Mouse (Mus musculus) spleen, adult 2 months (tissue): ENCODE results near the gene Map2k6. TPM values are rescaled to one million over a fixed set of nuclear protein-coding genes. Genes with fewer than 3 reads are reported as not detected.
A peak's percentile ranks its signal among the peaks of the same experiment; 100 is the strongest.

Experiments
- DNase-seq, 2 experiments: peaks; one replicate each; pipeline versions ENCODE4 v3.0.0 to v3.0.0-alpha.2; 2012 to 2021; ENCODE audit warnings: low spot score in 2 of 2, low read depth in 1 of 2
- H3K27ac ChIP-seq: fragments of 200-500 bp; 2 replicates; pipeline ENCODE4 v1.5.1; 2012; ENCODE audit warnings: low read length, inconsistent platforms; ENCODE audit not compliant: insufficient read depth
- H3K27me3 ChIP-seq: fragments of 200-500 bp; 2 replicates; pipeline ENCODE4 v1.6.1; 2012; ENCODE audit warnings: mild to moderate bottlenecking, moderate library complexity, low read length, inconsistent platforms; ENCODE audit not compliant: control insufficient read depth, insufficient read depth
- H3K36me3 ChIP-seq: fragments of 200-500 bp; 2 replicates; pipeline ENCODE4 v1.6.1; 2012; ENCODE audit warnings: mild to moderate bottlenecking, low read length, inconsistent platforms; ENCODE audit not compliant: control insufficient read depth, insufficient read depth
- H3K4me1 ChIP-seq: fragments of 200-500 bp; 2 replicates; pipeline ENCODE4 v1.6.1; 2011; ENCODE audit warnings: inconsistent platforms; ENCODE audit not compliant: control insufficient read depth, insufficient read depth, insufficient read length
- H3K4me3 ChIP-seq: fragments of 200-500 bp; 2 replicates; pipeline ENCODE4 v1.5.1; 2011; ENCODE audit warnings: mild to moderate bottlenecking, inconsistent platforms; ENCODE audit not compliant: insufficient read depth, insufficient read length; ENCODE audit errors: extremely low read depth
- CTCF ChIP-seq: fragments of 200-500 bp; IDR thresholded peaks from 2 replicates; pipeline ENCODE4 v1.5.1; 2011; ENCODE audit warnings: mild to moderate bottlenecking, inconsistent platforms; ENCODE audit not compliant: insufficient read depth, insufficient read length, insufficient replicate concordance; ENCODE audit errors: extremely low read depth
- POLR2A ChIP-seq: fragments of 200-500 bp; IDR thresholded peaks from 2 replicates; pipeline ENCODE4 v1.6.1; 2011; ENCODE audit warnings: low read depth, low read length, inconsistent platforms
- WGBS: fragments of 180-500 bp; shearing (Covaris S2); methylation state at CpG from one replicate; pipeline ENCODE4 v1.1.7; 2018; 5-methylcytosine and 5-hydroxymethylcytosine counted together
- polyA plus RNA-seq: library from polyadenylated mRNA; depleted of rRNA; stranded (reverse); fragments of >200 nt; gene quantifications from 2 replicates; pipeline ENCODE4 v1.2.3, GENCODE M21; 2012

Gene Map2k6
- polyA plus RNA-seq, 1 experiment: 2.1 TPM

DNA sequence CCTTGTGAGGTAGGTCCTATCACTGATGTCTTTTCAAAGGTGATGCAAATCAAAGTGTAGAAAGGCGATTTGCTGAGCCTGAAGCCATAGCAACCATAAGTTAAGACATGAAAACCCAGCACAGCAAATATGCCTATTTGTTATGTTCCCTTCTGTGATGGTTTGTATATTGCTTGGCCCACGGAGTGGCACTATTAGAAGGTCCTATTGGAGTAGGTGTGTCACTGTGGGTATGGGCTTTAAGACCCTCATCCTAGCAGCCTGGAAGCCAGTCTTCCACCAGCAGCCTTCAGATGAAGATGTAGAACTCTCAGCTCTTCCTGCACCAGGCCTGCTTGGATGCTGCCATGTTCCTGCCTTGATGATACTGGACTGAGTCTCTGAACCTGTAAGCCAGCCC lies 13.4 kb upstream of the Map2k6 start:
- WGBS: 91% methylated on average over 2 of the region's 2 CpGs
- no peak overlapping the region for H3K4me3 ChIP-seq
- no peak for DNase-seq
- H3K4me1 ChIP-seq: no peaks in the 10 kb centered on the region
- H3K27me3 ChIP-seq: no peaks in the 10 kb centered on the region
- H3K36me3 ChIP-seq: no peaks in the 10 kb centered on the region
- no peak overlapping the region for H3K27ac ChIP-seq
- TF ChIP-seq CTCF (no peak), POLR2A (no peak)

DNA sequence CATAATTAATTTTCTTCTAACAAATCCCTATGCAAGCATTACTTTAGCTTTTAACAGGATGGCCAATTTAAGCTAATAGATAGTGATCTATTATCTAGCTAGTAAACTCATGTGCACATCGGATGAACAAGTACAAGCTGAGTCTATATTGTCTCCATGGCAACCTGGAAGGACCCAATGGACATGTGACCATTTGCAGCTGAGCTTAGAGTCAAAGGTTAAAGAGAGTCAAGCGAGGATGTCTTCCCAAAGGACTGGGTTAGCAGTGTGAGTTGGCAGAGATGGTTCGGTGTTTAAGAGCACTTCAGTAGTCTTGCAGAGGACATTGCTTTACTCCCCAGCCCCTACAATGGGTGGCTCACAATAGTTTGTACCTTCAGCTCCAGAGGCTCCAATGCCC lies 6.2 kb upstream of the Map2k6 start:
- TF ChIP-seq CTCF: no peak
- TF ChIP-seq POLR2A: no peak
- no peaks in the 10 kb centered on the region for H3K4me1 ChIP-seq
- H3K4me3 ChIP-seq: no peak overlapping the region
- H3K27me3 ChIP-seq: no peaks in the 10 kb centered on the region
- 90% methylated on average over 3 of the region's 3 CpGs for WGBS
- no peak for DNase-seq
- no peaks in the 10 kb centered on the region for H3K36me3 ChIP-seq
- H3K27ac ChIP-seq: no peak overlapping the region

DNA sequence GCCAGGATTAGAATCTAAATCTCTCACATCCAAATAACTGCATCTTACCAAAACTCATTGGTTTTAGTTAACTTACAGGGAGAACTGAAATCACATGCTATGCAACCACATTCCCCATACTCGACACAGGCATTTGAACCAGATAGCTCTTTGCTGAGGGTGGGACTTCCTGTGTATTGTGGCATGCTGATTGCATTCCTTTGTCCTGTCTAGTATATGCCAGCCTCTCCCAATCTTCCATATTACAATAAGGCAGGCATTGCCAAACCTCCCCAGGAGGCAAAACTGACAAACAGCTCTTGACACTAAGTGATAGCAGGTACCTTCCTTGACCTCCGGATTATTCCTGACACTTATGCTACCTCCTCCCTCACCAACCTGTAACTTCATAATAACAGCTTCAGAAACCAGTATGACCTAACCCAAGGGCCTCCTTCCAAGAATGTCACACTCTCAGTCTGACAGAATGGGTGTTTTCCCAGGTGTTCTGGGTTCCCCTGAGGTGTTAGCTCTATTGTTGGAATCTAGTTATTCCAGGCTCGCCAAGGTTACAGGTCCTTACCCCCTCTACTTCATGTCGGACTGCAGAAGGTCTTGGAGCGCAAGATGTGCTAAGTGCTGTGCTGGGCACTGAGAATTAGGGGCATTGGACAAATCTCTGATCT lies 4.0 kb upstream of the Map2k6 start:
- TF ChIP-seq POLR2A (no peak), CTCF (no peak)
- Histone ChIP-seq H3K4me3 (no peak overlapping the region), H3K27me3 (no peaks in the 10 kb centered on the region), H3K36me3 (no peaks in the 10 kb centered on the region), H3K4me1 (no peaks in the 10 kb centered on the region), H3K27ac (no peak overlapping the region)
- WGBS: 77% methylated on average over 5 of the region's 5 CpGs
- DNase-seq: no peak

DNA sequence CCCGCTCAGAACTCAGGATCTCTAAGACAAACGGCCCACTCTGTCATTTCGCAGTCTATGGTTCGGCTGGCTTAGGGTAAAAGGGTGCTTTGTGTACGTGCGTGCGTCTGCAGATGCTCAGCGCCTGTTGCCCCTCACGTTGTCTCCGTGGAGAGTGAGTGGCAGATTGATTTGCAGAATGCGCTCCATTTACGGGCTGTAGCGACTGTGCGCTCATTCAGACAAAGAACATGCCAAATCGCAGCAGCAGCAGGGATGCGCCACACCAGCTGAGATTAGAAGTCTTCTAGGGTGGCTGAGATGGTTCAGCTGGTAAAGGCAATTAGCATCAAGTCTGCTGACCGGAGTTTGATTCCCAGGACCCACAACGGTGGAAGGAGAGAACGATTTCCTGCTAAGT lies 2.8 kb upstream of the Map2k6 start:
- no peaks in the 10 kb centered on the region for H3K27me3 ChIP-seq
- no peak overlapping the region for H3K27ac ChIP-seq
- TF ChIP-seq POLR2A: no peak
- no peak for TF ChIP-seq CTCF
- no peak for DNase-seq
- WGBS: 86% methylated on average over 19 of the region's 19 CpGs
- no peaks in the 10 kb centered on the region for H3K36me3 ChIP-seq
- H3K4me1 ChIP-seq: no peaks in the 10 kb centered on the region
- H3K4me3 ChIP-seq: no peak overlapping the region

DNA sequence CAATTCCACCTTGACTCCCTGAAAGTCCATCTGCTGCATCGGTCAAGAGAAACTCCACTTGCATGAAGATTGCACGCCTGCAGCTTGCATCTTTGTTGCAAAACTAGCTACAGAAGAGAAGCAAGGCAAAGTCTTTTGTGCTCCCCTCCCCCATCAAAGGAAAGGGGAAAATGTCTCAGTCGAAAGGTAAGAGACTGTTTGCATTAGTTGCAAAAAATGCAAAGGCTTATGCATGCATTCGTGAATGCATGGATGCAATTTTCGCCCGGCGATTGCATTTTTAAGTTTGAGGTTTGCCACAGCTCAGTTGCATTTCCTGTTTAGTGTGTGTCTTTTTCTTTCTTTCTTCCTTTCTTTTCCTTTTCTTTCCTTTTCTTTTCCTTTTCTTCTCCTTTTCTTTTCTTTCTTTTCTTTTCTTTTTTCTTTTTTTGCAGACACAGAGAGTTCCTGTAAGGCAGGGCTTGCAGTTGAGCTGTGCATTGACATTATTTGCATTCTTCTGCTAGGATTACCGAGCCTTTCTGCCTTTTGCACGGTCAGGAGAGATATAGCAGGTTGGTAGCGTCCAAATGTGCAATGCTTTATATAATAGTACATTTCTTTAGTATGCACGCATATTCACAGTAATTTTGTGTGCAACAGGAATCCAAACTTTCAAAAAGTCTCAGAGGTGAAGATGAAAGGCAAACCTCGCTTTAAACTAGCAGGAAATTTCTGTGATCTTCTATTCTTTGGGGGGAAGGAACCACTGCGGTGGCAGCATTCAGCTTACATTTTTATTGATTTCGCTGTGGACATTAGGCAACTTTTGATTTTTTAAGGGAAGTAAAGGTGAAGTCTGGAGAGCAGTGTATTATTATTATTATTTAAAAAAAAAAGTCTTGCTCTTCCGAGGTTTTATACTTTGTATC lies 573 bp downstream of the Map2k6 start:
- 1% methylated on average over 15 of the region's 15 CpGs for WGBS
- Histone ChIP-seq H3K36me3 (no peaks in the 10 kb centered on the region), H3K4me3 (peak overlapping the region; percentile 67), H3K4me1 (no peaks in the 10 kb centered on the region), H3K27me3 (no peaks in the 10 kb centered on the region), H3K27ac (no peak overlapping the region)
- TF ChIP-seq CTCF (no peak), POLR2A (no peak)
- DNase-seq: no peak

DNA sequence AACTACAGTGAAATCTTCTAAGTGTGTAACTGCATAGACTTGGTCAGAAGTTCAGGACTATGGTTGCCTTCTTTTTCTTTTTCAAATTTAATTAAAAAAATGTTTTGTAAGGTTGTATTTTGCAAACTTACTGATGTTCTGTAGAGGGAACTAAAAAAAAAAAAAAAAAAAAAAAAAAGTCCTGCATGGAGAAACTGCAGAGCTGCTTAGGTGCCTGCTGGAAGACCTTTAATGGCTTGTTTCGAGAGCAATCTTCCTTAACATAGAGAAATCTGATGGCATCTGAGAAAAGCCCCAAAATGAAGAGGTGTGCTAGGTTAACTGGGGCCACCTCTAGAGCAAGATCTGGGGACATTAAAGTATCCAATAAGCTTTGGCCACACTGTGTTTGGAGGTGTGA lies 1.4 kb downstream of the Map2k6 start:
- Histone ChIP-seq H3K36me3 (no peaks in the 10 kb centered on the region), H3K27ac (no peak overlapping the region), H3K4me3 (no peak overlapping the region; the same call in 1 of the 2 replicates), H3K4me1 (no peaks in the 10 kb centered on the region), H3K27me3 (no peaks in the 10 kb centered on the region)
- TF ChIP-seq CTCF: no peak
- no peak for TF ChIP-seq POLR2A
- no peak for DNase-seq
- 81% methylated on average over 1 of the region's 1 CpGs for WGBS

DNA sequence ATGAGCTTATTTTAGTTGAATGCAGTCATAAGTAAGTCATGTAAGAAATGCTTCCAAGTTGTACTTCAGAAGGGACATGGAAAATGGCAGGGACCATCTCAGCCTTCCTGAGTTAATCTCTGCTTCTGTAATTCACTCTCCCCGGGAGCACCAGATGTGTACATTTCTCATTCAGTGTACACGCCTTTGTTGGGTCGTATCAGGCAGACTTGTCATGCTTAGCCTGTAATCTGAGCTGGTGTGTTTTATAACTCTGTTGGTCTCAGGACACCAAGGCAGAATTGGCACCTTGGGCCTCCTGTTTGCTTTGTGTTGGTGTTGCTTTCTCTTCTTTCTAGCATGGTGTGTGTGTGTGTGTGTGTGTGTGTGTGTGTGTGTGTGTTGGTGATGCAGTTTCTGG lies 3.7 kb downstream of the Map2k6 start:
- H3K4me3 ChIP-seq: no peak overlapping the region
- WGBS: 77% methylated on average over 3 of the region's 3 CpGs
- TF ChIP-seq POLR2A: no peak
- no peaks in the 10 kb centered on the region for H3K36me3 ChIP-seq
- no peak for DNase-seq
- no peaks in the 10 kb centered on the region for H3K27me3 ChIP-seq
- no peak overlapping the region for H3K27ac ChIP-seq
- no peaks in the 10 kb centered on the region for H3K4me1 ChIP-seq
